Mouse (Mus musculus): ENCODE results near the gene Tmc6.

Tmc6 gene

DNA sequence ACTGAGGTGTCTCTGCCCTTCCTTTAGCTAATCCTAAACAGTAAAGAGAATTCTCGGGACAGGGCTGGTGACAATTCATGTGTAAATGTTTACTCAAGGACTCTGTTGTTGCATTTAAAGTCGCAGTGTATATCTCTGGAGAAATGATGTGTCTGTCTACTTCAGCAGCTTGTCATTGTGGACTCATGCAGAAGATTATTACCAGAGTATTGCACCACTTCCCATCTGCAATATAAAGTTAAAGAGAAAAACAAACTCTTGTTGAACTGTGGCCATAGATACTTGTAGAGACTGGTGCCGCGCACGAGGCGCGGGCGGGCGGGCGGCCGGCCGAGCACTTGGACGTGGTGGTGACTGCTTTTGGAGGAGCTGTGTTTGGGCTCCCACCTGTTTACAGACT is 20.2 kb downstream of the Tmc6 start:
- ATAC-seq (ENCODE audit: insufficient number of reproducible peaks, low FRiP score, low TSS enrichment), result no peak

DNA sequence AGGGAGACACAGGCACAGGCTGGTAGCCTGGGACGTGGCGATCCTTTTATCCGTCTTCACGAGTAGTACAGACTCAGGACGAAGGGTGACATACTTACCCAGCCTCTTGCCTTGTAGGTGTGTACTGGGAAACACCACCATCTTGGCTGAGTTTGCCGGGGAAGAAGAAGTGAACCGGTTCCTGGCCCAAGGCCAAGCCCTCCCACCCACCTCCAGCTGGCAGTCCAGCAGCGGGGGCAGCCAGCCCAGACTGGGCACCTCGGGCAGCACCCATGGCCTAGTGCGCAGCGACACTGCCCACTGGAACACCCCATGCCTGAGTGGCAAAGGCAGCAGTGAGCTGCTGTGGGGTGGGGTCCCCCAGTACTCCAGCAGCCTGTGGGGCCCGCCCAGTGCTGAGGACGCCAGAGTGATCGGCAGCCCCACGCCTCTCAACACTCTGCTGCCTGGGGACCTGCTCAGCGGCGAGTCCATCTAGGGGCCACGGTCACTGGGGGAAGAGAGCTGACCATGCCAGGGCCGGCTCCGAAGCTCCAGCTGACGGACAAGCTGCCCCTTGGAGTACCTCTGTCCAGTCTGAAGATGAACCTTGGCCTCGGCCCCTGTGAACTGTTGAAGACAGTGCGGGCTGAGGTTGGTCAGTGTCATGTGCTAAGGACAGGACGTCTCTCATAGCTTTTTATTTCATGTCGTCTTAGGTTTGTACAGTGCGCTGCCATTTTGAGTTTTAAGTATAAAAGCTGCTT is 21.5 kb downstream of the Tmc6 start:
- ATAC-seq (ENCODE audit: insufficient number of reproducible peaks, low FRiP score, low TSS enrichment), result no peak

DNA sequence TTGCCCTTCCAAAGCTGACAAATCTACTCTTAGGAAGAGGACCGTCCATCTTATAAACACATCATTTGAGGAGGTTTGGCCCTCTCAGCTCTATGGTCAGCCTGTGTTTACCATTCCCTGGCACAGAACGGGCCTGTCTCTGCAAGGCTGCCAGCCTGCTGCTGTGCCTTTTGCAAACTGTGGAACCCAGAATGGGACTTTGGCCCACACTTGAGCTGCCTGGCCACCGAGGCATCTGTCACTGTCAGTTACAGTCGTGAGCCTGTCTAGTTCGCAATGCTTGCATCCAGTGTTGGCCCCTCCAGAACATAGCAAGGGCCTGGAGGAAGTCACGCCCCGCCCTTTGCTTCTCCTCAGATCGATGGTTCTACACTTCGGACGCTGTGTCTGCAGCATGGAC is 22.7 kb downstream of the Tmc6 start:
- no peak for ATAC-seq (ENCODE audit: insufficient number of reproducible peaks, low FRiP score, low TSS enrichment)

GRCm38 (mm10) chr11:117755891-117756290 is 26.1 kb downstream of the Tmc6 start:
- no peak for ATAC-seq (ENCODE audit: insufficient number of reproducible peaks, low FRiP score, low TSS enrichment)

GRCm38 (mm10) chr11:117751544-117751943 is 30.5 kb downstream of the Tmc6 start:
- no peak for ATAC-seq (ENCODE audit: insufficient number of reproducible peaks, low FRiP score, low TSS enrichment)

GRCm38 (mm10) chr11:117749414-117749813 is 32.6 kb downstream of the Tmc6 start:
- no peak; the same call in 1 of the 2 replicates for ATAC-seq (ENCODE audit: insufficient number of reproducible peaks, low FRiP score, low TSS enrichment)

- ATAC-seq (ENCODE audit: insufficient number of reproducible peaks, low FRiP score, low TSS enrichment), result no peak
Observed at GRCm38 (mm10) chr11:117748628-117749027, 33.4 kb downstream of the Tmc6 start.

GRCm38 (mm10) chr11:117743454-117744030 is 38.5 kb downstream of the Tmc6 start:
- ATAC-seq (ENCODE audit: insufficient number of reproducible peaks, low FRiP score, low TSS enrichment), result no peak

GRCm38 (mm10) chr11:117742715-117743114 is 39.3 kb downstream of the Tmc6 start:
- no peak for ATAC-seq (ENCODE audit: insufficient number of reproducible peaks, low FRiP score, low TSS enrichment)

- no peak for ATAC-seq (ENCODE audit: insufficient number of reproducible peaks, low FRiP score, low TSS enrichment)
Observed at GRCm38 (mm10) chr11:117742243-117742642, 39.8 kb downstream of the Tmc6 start.

DNA sequence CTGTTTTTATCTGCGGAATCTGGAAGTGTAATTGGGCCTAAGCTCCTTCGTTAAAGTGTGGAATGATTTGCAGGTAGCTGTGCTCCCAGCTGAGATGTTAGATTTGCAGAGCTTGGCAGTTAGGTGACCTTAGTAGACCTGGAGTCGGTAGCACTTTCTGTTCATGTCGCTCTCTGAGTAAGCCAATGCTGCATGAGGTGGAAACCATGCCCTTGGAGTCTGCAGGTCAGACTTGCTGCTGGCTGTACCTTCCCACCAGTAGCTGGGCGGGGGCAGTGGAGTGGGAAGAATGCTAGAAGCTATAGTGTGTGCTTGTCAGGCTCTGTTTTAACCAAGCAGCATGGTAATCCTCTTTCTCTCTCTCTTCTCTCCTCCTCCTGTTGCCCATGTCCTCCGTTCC is 40.9 kb downstream of the Tmc6 start:
- ATAC-seq (ENCODE audit: insufficient number of reproducible peaks, low FRiP score, low TSS enrichment), result no peak

DNA sequence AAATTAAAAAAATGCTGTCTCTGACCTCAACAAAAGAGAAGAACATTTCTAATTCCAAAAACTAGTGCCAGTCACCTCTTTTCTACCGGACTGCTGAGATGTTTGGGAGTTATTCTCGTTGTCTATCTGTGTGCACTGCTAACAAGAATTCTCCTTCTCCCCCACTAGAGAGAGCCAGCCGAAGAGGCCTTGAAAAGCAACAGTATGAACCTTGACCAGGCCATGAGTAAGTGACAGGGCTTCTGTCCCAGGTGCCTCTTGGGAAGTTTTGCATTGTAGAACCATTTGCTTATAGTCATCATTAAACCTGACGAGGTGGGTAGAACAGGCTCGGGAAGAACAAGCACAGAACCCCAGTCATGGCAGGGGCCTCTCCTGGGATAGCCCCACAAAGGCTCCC is 43.9 kb downstream of the Tmc6 start:
- ATAC-seq (ENCODE audit: insufficient number of reproducible peaks, low FRiP score, low TSS enrichment), result no peak

- ATAC-seq (ENCODE audit: insufficient number of reproducible peaks, low FRiP score, low TSS enrichment), result no peak
Observed at GRCm38 (mm10) chr11:117736037-117736689, 45.8 kb downstream of the Tmc6 start.

DNA sequence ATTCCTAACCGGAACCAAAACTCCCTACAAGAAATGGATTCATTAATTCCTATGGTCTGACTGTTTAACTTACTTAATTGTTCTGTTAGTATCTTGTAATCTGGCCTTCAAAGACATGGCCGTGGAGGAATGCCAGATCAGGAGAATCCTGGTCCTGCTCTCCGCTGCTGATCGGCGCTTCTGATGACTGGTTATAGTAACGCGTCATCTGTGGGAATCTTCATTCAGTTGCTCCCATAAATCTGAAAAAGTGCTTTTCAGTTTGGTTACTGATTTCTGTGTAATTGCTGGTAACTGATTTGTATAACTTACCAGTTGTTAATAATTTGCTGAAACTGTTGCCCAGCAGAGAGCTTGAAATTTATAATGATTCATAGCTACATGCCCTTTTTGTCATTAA is 50.5 kb downstream of the Tmc6 start:
- no peak for ATAC-seq (ENCODE audit: insufficient number of reproducible peaks, low FRiP score, low TSS enrichment)

DNA sequence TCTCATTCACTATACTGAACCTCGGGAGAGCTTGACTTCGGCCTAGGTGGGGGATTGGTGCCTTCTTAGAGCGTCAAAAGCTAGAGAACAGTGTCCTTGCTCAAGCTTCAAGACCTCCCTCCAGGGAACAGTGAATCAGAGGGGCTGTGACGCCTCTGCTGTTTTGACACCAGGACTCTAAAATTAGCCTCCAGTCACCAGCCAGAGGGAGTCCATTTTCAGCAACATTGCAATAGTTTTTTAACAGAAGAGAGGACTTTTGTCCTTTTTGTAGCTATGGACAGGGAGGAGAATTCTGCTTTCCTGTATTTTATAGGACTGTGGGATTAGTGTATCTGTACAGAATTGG is 51.5 kb downstream of the Tmc6 start:
- ATAC-seq (ENCODE audit: insufficient number of reproducible peaks, low FRiP score, low TSS enrichment), result no peak

DNA sequence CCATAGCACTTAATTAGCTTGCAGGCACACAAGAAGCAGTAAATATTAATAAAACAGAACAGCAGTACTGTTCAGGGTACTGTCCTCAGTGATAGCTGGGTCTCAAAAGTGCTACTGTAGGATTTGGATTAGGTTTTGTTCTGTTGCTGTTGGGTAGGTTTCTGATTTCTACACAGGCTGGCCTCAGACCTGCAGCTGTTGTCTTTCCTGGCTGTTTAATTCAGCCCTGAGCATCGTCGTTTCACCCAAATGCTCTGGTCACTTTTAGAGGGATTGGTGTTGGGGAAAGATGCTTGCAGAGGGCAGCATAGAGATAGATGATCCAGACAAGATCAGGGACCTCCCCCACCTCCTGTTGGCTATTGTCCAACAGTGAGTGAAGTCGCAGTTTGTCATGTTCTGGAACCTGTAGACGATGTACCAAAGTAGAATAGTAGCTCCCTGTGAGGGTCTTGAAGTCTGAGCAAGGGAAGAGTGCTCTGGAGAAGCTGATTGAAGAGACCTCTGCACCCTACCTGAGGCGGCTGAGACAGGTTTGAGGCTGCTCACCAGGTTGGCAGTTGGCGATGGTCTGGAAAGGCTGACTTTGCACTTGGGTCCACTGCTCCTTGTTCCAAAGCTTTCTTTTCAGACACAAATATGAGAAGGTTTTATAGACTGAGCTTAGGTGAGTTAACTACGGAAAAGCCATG is 52.1 kb downstream of the Tmc6 start:
- ATAC-seq (ENCODE audit: insufficient number of reproducible peaks, low FRiP score, low TSS enrichment), result no peak

DNA sequence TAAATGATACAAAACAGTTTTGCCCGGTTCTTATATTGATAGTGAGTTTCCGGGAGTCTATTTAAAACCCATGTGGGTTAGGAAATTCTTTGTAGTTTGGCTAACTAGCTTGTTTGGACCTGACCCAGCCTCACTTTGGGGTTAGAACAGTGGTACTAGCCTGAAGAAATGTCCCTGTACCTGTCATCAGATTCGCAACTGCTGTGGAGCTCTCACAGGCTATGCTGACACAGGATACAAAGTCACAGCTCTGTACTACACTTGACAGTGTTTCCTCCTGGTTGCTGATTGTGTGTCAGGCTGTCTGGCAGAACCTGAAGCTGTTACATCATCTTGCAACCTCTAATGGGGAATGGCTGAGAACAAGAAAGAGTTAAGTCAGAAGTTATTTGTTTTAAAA is 52.7 kb downstream of the Tmc6 start:
- no peak for ATAC-seq (ENCODE audit: insufficient number of reproducible peaks, low FRiP score, low TSS enrichment)

DNA sequence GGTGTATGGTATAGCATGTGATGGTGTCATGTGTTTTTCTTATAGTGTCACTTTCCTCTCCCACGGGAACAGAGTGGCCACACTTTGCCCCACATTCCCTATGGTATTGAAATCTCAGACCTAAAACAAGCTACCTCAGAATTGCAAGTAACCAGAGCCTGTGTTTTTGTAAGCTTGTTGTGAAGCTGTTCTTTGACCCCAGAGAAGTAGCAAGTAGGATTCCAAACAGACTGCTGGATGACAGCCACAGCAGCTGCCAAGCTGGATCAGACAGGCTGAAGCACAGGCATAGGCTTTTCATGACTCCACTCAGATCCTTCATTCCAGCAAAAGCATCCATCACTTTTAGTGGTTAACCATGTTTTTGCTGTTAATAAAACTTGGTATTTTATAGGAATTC is 53.2 kb downstream of the Tmc6 start:
- ATAC-seq (ENCODE audit: insufficient number of reproducible peaks, low FRiP score, low TSS enrichment), result no peak

DNA sequence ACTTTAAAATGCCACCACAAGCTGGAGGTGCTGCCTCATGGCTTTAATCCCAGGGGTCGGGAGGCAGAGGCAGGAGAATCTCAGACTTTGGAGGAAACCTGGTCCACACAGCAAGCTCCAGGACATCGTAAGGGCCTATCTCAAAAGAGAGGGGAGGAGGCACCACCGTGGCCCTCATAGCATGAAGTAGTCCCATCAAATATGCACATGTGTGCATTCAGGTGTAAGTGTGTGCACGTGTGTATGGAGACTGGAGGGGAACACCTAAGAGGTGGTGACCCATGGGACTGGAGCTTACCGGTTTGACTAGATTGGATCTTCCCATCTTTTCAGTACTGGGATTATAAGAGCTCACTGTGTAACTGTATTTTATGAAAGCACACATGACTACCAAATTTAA is 53.8 kb downstream of the Tmc6 start:
- ATAC-seq (ENCODE audit: insufficient number of reproducible peaks, low FRiP score, low TSS enrichment), result no peak

DNA sequence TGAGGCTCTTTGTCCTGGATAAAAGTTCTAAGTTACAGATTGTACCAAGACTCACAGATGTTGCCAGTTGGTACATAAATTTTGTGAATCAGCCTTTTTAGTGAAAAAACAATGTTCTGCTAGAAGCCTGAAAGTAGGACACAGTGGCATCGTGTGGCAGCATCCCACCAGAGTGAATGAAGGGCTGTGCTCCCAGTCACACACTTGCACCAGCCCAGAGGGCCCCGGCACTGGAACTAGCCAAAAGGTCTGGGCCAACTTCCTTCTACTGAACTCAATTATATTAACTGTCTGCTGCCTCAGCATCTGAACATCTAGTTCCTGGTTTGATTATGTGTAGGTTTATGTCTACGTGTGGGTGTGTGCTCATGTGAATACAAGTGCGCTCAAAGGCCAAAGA is 55.0 kb downstream of the Tmc6 start:
- ATAC-seq (ENCODE audit: insufficient number of reproducible peaks, low FRiP score, low TSS enrichment), result no peak

DNA sequence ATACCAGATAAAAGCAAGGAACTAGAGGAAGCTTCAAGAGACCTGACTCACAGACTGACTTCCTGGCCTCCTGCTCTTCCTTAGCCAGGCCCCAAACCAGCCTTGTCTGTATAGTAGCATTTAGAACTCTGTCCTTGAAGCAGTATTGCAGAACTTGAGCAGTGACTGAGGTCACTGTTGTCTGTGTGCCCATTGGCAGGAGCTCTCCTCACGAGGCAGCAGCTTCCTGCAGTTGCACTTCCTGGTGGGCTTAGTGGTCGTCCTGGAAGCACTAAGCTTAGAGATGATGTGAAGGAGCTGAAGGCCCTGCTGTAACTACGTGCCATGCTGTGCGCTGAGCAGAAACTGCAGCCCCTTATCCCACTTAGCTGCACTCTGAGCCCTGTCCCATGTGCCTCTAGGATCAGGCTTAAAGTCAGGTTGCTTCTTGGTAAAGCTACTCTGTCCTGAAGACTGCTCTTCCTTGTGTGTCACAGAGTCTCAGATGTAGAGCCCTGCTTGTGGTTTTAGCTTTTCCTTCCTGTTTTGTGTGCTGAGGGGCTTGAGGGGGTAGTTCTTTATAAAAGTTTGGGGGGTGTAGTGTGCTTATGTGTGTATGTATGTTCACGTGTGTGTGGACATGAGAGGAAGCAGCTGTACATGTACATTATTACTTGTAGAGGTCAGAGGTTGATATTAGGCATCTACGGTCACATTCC is 57.2 kb downstream of the Tmc6 start:
- no peak for ATAC-seq (ENCODE audit: insufficient number of reproducible peaks, low FRiP score, low TSS enrichment)

Data from cerebellum, adult (tissue).